Mouse (Mus musculus): Measurements from ENCODE around the gene Kpnb1.

Kpnb1 gene

DNA sequence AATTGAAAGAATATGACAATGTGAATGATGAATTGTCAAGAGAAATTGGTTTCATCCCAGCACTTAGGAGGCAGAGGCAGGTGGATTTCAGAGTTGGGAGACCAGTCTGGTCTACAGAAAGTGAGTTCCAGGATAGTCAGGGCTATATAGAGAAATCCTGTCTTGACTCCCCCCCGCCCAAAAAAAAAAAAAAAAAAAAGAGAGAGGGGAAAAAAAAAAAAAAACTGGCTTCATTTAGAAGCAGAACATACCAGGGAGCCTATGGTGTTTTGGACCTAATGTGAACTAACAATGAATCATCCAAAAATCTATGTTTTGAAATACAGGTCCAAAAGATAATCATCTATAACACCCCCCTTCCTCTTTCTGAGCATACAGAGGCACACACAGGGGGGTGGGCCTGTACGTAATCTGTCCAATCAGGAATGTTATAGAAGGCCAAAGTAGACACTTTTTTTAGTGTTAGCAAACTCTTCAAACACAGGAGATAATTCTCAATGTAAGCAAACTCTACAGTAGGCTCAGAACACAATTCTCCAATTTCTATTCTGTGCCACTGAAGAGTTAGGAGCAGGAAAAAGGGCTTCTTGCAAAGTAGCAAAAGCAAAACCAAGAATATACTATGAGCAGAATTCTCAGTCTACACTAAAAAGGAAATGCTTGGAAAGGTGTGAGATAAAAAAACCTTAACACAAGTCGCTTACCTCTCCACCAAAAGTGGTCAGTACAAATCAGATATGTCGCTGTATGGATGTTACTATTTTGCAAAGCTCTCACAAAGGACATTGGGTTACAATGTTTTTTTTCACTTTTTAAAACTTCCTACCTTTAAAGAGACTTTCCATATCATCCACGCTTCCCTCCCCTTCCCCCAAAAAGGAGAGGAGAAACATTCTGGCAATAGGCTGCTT is 1.7 kb downstream of the Kpnb1 start:
- no peak for DNase-seq (ENCODE audit: inconsistent ontology term)

DNA sequence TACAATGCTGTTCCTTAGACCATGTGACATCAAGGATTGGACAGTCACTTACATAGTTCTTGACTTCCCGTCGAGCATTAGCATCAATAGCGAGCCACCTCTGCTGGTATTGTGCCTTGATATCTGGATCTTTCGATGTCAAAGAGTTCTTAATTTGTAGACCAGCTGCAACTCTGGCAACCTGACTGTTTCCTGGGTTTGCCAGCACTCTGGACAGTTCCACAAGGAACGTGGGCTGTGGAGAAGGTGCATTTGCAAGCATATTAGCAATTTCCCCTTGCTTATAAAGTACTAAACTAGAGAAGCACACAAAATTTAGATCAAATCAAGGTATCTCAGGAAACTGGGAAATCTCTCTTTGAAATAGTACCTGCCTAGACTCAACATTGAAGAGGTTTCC is 2.8 kb downstream of the Kpnb1 start:
- DNase-seq (ENCODE audit: inconsistent ontology term): no peak

DNA sequence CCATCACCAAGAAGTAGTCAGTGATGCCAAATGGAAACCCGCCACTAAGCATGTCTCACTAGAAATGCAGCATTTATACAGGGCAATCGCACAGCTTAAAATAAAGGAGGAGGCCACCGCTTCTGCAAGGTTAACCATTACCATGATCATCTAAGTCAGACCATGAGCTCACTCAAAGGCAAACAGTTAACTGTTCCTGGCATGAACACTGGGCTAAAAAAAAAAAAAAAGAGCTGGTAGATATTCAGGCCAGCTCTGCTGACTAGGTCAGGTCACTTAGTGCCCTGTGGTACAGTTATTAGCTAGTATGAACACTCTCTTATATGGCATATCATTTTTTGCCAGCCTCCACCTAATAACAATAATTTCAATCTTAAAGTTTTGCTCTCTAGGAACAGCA is 5.2 kb downstream of the Kpnb1 start:
- DNase-seq (ENCODE audit: inconsistent ontology term): no peak

DNA sequence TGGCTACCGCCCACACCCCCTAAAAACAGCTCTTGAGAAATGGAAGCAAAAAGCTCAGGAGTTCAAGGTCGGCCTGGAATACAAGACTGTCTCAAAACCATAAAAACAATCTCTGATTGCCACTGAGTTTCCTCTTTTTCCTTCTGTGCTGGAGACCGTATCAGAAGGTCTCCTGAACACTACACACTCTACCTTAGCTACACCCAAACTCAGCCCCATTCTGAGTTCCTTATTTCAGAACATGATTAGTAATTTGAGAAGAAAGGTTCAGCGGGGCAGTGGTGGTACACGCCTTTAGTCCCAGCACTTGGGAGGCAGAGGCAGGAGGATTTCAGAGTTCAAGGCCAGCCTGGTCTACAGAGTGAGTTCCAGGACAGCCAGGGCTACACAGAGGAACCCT is 6.6 kb downstream of the Kpnb1 start:
- DNase-seq (ENCODE audit: inconsistent ontology term): no peak

DNA sequence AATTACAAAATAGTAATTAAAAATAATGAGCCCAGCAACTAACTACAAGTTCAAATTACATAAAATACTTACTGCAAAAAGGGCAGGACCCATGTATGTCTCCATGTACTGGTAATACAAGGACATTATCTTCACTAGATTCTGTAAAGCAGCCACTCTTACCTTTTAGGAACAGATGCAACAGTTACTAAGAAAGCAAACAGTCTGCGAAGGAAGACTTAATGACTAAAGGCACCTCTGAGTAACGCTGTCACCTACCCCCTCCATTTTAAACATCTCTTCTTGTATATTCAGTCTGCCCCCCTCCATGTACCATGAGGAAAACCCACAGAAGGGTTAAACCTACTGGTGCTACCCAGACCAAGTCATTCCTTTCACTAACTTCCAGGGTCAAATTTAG is 9.5 kb downstream of the Kpnb1 start:
- no peak for DNase-seq (ENCODE audit: inconsistent ontology term)

DNA sequence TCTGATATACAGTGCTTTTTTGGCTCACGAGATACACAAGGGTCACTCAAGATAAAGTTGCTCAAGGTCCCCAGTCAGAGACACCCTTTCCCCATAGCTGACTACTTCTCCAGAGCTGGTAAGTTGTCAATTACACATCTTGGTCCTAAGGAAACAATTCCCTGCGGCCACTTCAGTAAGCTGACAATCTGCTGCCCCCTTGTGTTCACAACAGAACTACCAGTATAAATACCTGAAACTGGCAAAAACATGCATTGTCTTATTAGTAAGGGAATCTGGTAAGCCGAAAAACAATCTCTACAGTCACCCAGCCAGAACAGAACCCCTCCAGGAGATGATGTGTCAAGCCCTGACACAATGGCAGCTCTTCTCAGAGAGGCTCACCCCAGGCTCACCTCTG is 10.8 kb downstream of the Kpnb1 start:
- DNase-seq (ENCODE audit: inconsistent ontology term): peak; percentile 21

DNA sequence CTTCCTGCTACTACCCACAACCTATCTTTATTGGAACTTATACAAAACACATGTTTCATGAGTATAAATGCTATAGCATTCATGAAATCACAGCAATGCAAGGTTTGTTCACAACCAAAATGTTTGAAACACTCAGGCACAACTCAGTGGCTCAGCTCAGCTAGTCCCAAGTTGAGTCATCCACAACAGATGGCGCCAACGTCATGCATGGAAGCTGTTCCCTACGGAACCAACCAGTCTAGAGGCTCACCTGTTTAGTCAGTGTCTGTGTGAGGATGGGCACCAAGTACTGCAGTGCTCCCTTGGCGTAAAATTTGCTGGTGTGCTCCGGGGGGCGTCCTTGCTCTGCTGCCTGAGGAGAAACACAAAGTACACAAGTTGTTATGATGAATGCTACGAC is 12.2 kb downstream of the Kpnb1 start:
- no peak for DNase-seq (ENCODE audit: inconsistent ontology term)

DNA sequence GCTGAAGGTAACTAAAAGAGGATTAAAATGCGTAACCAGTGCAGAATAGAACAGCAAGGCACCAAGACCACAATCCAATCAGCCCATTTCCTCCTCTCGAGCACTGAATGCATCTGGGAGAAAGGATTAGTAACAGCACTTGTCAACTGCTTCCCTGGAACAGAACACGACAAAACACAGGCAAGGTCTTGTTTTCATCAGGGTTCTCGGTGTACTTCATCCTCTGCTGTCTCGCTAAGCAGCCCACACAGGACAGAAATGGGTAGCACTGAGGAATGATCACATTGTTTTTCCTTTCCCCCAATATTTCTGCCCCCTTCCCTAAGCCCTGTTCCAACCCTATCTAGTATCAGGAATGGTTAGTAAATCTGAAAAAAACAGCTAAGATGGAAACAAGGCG is 27.3 kb downstream of the Kpnb1 start:
- DNase-seq (ENCODE audit: inconsistent ontology term): no peak

DNA sequence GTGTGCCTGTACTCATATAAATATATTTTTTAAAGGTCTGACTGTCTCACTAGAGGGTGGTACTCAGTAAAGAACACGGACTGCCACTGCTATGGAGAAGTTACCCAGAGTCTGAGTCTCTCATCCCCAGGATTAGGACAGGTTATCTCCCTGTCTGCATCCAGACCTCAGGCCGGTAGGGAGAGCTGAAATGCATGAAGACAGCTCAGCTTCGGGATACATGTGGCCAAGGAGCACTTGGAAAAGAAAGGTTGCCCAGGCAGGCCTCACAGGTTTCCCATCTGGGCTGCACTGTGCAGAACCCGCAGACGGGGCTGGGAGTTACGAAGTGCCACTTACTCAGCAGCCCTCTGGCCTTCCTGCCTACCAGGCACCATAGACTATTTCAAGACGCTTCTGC is 30.7 kb downstream of the Kpnb1 start:
- no peak for DNase-seq (ENCODE audit: inconsistent ontology term)

DNA sequence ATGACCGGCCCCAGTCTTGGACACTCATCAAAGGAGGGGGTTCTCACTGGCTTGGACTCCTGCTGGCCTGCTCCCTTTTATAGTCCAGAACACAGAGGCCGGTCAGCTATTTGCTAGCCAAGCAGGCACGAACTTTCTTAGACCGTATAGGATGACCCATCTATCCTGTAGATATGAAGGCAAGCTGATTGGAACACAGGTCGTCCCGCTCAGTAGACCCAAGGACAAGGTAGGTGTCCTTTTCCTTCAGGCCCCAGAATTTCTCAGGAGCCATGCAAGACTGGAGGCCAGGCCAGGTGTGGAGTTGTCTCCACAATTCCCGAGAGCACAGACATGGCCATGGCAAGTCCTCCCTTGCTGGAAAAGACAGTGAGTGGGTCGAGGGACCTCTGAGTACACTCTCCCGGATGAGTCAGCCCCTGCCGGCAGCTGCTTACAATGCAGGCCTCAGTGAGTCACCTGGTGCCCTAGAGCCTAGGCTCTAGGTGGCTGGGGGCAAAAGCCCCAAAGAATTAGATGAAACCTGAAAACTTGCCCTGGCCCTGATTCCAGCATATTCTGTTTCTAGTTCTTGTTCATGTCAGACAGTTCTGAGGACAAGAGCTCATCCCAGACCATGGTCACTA is 34.9 kb downstream of the Kpnb1 start:
- DNase-seq (ENCODE audit: inconsistent ontology term): peak; percentile 36

DNA sequence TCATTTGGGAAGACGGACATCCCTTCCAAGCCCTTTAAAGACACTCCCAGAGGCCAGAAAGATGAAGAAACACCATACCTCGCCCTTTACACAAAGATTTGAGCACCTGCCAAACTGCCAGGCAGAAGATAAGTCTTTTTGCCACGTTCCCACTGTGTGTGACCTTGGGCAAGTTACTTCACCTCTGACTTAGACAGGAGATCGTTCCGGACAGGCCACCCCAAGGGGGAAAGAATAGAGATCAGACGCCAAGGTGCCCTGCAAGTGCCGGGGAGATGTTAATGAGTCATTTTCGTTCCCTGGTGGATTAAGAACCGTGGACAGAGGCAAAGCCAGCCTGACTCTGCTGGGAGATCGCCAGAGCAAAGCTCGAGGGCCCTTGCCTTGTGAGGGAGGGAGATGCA is 35.7 kb downstream of the Kpnb1 start:
- DNase-seq (ENCODE audit: inconsistent ontology term): peak; percentile 68

DNA sequence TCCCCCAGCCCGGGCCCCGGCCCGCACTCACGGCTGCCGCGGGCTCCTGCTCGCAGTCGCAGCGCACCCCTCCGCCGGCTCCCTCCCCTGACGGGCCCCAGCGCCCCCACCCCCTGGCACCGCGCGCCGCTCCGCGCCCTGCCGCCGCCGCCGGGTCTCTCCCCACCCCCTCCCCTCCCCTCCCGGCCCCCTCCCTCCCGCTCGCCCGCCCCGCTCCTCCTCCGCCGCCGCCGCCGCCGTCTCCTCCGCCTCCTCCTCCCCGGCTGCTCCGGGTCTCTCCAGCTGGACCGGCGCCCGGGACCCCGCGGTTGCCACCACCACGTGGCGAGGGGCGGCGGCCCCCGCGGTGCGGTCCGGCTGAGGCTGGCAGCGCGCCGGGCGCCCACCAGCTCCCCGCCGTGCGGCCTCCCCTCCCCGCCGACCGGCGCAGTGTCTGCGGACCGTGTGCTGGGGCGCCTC is 36.3 kb downstream of the Kpnb1 start, which contains the start of gene Tbkbp1:
Gene Tbkbp1, minus strand, starts transcription at position 153 of the 459 bp plus-strand sequence.
- DNase-seq (ENCODE audit: inconsistent ontology term): peak; percentile 16

DNA sequence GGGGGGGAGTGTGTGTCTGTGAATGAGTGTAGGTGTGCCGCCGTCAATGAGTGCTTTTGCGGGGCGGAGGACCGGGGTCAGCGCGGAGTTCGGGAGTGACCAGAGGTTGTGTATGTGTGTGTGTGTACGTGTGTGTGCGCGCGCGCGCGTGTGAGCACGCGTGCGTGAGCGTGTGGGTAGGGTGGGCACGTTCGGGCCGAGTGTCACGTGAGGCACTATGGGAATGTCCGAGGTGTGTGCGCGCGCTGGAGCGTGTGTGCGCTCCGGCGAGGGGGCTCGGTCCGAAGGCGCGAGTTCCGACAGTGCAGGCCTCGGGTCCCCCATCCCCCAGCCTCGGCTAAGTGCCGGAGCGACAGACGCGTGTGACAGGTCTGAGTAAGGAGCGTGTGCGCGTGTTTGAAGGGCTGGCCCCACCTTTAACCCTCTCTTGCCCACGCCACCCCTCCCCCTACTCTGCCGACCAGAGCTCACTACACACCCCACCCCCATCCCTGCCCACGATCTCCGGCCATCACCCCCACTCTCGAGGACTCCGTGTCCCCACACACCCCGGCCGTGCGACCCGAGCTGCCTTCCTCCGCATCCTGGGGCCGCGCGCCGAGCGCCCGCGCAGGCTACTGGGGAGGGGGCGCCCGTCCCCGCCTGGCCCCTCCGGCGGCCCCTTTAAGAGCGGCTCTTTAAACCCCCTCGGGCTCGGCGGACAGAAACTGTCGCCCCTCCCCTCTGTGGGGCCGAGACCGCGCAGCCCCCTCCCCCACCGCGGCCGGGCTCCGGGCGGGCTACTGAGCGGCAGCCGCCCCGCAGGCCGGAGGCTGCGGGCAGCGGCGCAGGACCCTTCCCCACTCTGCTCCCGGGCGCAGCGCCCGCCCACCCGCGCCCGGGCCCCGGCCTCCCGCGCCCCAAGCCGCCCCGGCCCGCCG is 37.0 kb downstream of the Kpnb1 start:
- DNase-seq (ENCODE audit: inconsistent ontology term): peak; percentile 17

DNA sequence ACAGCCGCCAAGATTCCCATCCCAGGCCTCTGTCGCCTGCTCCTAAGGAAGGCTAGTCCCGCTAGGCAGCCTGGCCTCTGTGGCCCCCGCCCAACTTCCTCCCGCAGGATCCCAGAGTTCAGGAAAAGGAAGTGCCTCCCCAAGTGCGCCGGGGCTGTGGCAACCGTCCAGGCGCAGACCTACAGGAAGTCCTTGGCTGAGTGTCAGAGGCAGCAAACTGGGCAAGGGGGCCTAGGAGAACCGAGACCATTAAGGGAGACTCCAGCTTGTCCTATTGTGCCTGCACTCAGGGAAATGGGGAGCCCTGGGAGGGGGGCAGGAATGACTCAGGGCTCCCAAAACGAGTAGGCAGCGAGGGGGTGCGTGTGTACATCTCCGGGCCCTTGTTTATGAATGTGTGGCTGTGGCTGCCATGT is 37.7 kb downstream of the Kpnb1 start:
- peak; percentile 26 for DNase-seq (ENCODE audit: inconsistent ontology term)

DNA sequence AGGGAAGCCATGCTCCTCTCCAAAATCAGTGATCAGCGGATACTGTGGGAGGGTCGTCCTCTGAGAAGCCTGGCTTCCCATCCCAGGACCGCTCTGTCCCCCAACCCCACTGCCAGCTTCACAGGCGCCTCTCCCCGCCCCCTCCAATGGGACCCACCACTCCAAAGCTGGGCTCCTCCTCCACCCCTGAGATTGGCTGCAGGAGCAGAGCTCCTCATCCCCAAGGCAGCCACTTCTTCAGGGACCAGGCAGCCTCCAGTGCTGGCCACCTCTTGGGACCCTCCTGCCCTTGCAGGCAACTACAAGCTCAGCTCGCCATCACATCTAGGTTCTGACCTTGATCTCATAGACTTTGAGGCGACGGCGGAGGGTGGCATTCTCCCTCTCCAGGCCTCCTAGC is 38.7 kb downstream of the Kpnb1 start:
- DNase-seq (ENCODE audit: inconsistent ontology term): no peak

DNA sequence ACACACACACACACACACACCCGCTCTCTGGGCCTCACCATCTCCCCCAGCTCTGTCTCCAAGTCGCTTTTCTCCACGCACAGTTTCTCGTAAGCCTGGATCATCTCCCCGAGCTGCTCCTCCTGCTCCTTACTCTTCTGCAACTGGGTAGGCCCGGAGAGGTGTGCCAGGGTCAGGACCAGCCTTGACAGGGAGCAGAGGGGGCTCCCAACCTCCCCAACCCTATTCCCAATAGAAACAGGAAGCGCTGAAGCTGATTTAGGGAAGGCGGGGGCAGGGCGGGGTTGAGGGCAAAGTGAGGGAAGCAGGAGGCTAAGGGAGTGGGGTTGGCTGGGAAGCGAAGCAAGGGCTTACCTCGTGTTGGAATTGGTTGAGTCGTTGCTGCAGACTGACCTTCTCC is 39.1 kb downstream of the Kpnb1 start:
- DNase-seq (ENCODE audit: inconsistent ontology term): no peak

DNA sequence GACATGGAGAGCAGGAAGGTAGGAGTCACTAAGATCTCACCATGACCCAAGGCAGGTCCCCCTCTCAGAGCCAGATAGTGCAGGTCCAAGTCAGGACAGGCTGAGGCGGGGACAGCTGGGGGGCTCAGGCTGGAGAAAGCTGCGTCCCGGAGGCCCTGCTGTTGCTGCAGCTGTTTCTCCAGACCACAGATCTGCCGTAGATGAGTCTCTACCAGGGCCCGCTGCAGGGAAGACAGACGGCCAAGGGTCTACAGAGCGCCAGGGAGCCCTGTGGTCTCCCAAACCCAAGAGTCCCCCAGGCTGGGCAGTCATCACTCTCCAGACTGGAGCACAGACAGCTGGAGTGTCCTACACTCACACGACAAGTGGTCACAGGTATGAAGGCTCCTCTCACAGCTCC is 40.3 kb downstream of the Kpnb1 start:
- DNase-seq (ENCODE audit: inconsistent ontology term): no peak

DNA sequence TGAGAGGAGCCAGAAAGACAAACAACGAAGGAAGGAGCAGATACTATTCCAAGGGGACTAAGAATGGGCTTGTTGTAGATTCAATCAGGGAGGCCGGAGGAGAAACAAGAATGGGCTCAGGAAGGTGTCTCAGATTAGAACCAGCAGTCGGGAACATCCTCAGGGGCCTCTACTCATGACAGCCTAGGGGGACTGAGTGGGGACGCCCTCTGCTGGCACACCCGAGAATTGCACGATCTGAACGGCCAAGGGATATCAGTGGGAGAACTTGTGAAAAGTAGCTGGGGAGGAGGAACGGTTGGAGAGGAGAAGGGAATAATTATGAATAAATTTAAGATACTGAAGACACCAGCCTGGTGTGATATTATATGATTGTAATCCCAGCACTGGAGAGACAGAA is 41.0 kb downstream of the Kpnb1 start:
- peak; percentile 72 for DNase-seq (ENCODE audit: inconsistent ontology term)

DNA sequence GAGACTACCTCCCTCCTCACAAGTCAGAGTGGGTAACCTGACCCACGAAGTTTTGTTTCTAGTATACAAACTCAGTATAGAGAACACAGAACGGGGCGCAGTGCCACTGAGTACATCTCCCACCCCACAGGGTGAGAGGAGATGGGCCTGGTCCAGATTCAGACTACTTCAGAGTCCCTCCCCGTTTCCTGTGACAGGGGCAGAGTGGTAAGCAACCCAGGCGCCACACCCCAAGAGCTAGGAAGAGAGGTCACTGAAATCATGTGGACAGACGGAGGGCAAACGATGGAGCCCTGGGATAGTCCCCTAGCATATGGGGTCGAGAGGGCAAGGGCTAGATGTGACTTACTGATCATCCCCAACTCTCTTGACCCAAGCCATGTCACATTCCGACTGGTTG is 41.7 kb downstream of the Kpnb1 start:
- DNase-seq (ENCODE audit: inconsistent ontology term): no peak

DNA sequence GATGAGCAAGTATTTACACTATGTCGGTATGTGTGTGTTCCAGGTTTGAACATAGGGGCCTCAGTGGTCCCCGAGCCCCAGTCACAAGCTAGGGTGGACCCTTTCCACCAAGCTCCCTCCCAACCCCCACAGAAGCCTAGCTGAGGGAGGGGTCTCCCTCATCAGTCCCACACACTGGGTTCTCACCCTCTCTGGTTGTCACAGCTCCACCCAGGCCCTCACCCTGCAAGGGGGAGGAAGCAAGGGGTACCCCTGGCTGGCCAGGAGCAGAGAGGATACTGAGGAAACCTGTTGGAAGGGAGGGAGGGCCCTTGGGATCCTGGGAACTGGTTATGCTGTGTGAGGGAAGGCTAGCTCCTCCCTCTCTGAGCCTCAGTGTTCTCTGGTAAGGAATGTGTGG is 42.4 kb downstream of the Kpnb1 start:
- no peak for DNase-seq (ENCODE audit: inconsistent ontology term)

DNA sequence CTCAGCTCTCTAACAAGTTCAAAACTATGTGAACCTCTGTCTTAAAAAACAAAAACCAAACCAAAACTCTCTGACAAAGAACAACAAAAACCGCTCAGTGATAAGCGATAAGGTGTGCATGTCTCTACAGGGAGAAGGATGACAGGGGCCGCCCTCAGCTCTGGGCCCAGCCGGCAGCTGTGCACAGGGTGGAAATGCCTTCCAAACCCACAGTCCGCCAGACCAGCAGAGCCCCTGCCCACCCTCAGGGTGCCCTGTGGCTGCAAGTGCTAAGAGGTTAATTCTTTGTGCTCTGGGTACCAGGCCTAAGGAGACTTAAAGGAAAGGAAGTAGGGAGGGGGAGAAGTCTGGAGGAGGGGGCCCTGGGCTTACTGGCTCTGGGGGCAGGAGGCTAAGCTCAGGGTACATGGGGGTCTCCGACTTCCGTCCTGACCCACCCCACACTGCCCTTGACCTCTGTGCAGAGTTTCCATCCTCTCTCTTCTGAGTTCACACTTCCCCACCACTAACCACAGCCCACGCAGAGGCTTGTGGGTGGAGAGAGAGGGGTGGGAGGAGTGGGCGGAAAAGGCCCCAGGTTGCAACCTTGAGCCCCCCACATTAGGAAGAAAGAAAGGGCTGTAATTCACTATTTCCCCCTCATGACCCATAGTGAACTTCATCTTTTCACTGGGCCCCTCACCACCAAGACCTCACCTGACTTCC is 44.3 kb downstream of the Kpnb1 start:
- no peak for DNase-seq (ENCODE audit: inconsistent ontology term)

All from Muller cell, postnatal 12 days (primary cell).